Mouse (Mus musculus) MEL (cell line): Measurements from ENCODE around the gene Spns1. TPM values are rescaled to one million over a fixed set of nuclear protein-coding genes. Genes with fewer than 3 reads are reported as not detected.

Source experiments
- DNase-seq: peaks from one replicate; pipeline ENCODE4 v3.0.0; 2011; ENCODE audit warnings: low read depth, low spot score
- H3K27ac ChIP-seq: 2 replicates; pipeline ENCODE4 v1.5.1; 2012; ENCODE audit warnings: low read depth, mild to moderate bottlenecking, control low read depth, low read length, moderate library complexity; ENCODE audit not compliant: control insufficient read depth
- H3K27me3 ChIP-seq, 2 experiments: fragments of 150-350 bp in 1 of 2; sonication (generic) in 1 of 2; 2 replicates each; pipeline ENCODE4 v1.6.1; 2012; ENCODE audit warnings: low read length in 2 of 2, mild to moderate bottlenecking in 2 of 2, improper control_type of control experiment in 1 of 2, moderate library complexity in 1 of 2; ENCODE audit not compliant: insufficient read depth in 2 of 2, control insufficient read depth in 1 of 2
- H3K36me3 ChIP-seq, 2 experiments: 2 replicates each; pipeline ENCODE4 v1.6.1; 2012 to 2014; ENCODE audit warnings: low read length in 2 of 2, improper control_type of control experiment in 1 of 2, inconsistent platforms in 1 of 2, mild to moderate bottlenecking in 1 of 2; ENCODE audit not compliant: insufficient read depth in 2 of 2, control insufficient read depth in 1 of 2
- H3K4me1 ChIP-seq, 2 experiments: fragments of 150-350 bp in 1 of 2; sonication (generic) in 1 of 2; 2 replicates each; pipeline ENCODE4 v1.6.1; 2012; ENCODE audit warnings: low read length in 2 of 2, improper control_type of control experiment in 1 of 2, mild to moderate bottlenecking in 1 of 2; ENCODE audit not compliant: insufficient read depth in 2 of 2, control insufficient read depth in 1 of 2
- H3K4me3 ChIP-seq, 2 experiments: fragments of 150-350 bp in 1 of 2; sonication (generic) in 1 of 2; 2 replicates each; pipeline ENCODE4 v1.5.1; 2012; ENCODE audit warnings: low read depth in 2 of 2, low read length in 2 of 2, mild to moderate bottlenecking in 2 of 2, moderate library complexity in 2 of 2, control low read depth in 1 of 2, improper control_type of control experiment in 1 of 2; ENCODE audit not compliant: control insufficient read depth in 1 of 2, insufficient read depth in 1 of 2
- H3K79me2 ChIP-seq: 2 replicates; pipeline ENCODE4 v1.6.1; 2012; ENCODE audit warnings: mild to moderate bottlenecking, low read length, moderate library complexity; ENCODE audit not compliant: control insufficient read depth, poor library complexity, insufficient read depth
- H3K9ac ChIP-seq: 2 replicates; pipeline ENCODE4 v1.6.1; 2012; ENCODE audit warnings: low read depth, mild to moderate bottlenecking, control low read depth, low read length, moderate library complexity; ENCODE audit not compliant: control insufficient read depth, poor library complexity, severe bottlenecking
- H3K9me3 ChIP-seq: fragments of 150-350 bp; sonication (generic); replicated peaks from 2 replicates; pipeline ENCODE4 v1.6.1; 2012; ENCODE audit warnings: mild to moderate bottlenecking, low read length, improper control_type of control experiment, moderate library complexity; ENCODE audit not compliant: insufficient read depth
- BHLHE40 ChIP-seq: IDR thresholded peaks from 2 replicates; pipeline ENCODE4 v1.6.1; 2012; ENCODE audit warnings: low read depth, mild to moderate bottlenecking, inconsistent platforms, low read length, improper control_type of control experiment, borderline replicate concordance
- CTCF ChIP-seq, 3 experiments: IDR thresholded peaks in 2 of 3; conservative IDR thresholded peaks in 1 of 3; 2 replicates each; pipeline ENCODE4 v1.5.1; 2011 to 2012; ENCODE audit warnings: low read length in 3 of 3, low read depth in 2 of 3, mild to moderate bottlenecking in 2 of 3, improper control_type of control experiment in 1 of 3, inconsistent platforms in 1 of 3, mixed read lengths in 1 of 3, moderate library complexity in 1 of 3; ENCODE audit not compliant: control insufficient read depth in 1 of 3, insufficient read depth in 1 of 3, poor library complexity in 1 of 3, severe bottlenecking in 1 of 3
- ELF1 ChIP-seq: IDR thresholded peaks from 2 replicates; pipeline ENCODE4 v1.6.1; 2014; ENCODE audit warnings: low read depth, mild to moderate bottlenecking, inconsistent platforms, low read length, improper control_type of control experiment, moderate library complexity
- EP300 ChIP-seq, 2 experiments: IDR thresholded peaks; 2 replicates each; pipeline ENCODE4 v1.6.1; 2011; ENCODE audit warnings: improper control_type of control experiment in 2 of 2, low read length in 2 of 2, low read depth in 1 of 2, mild to moderate bottlenecking in 1 of 2
- GABPA ChIP-seq: IDR thresholded peaks from 2 replicates; pipeline ENCODE4 v1.6.1; 2012; ENCODE audit warnings: low read depth, mild to moderate bottlenecking, inconsistent platforms, low read length, improper control_type of control experiment, moderate library complexity
- GATA1 ChIP-seq: IDR thresholded peaks from 2 replicates; pipeline ENCODE4 v1.6.1; 2011; ENCODE audit warnings: low read depth, low read length, improper control_type of control experiment
- HCFC1 ChIP-seq: IDR thresholded peaks from 2 replicates; pipeline ENCODE4 v1.6.1; 2012; ENCODE audit warnings: low read depth, mild to moderate bottlenecking, inconsistent platforms, low read length, improper control_type of control experiment, moderate library complexity
- KAT2A ChIP-seq: conservative IDR thresholded peaks from 2 replicates; pipeline ENCODE4 v1.6.1; 2012; ENCODE audit warnings: low read depth, low read length, improper control_type of control experiment, inconsistent platforms
- MAFK ChIP-seq: IDR thresholded peaks from 2 replicates; pipeline ENCODE4 v1.6.1; 2011; ENCODE audit warnings: low read depth, mild to moderate bottlenecking, low read length, improper control_type of control experiment, borderline replicate concordance
- MAX ChIP-seq: IDR thresholded peaks from 2 replicates; pipeline ENCODE4 v1.6.1; 2011; ENCODE audit warnings: low read length, improper control_type of control experiment
- MEF2A ChIP-seq: IDR thresholded peaks from 2 replicates; pipeline ENCODE4 v1.6.1; 2014; ENCODE audit warnings: low read depth, mild to moderate bottlenecking, inconsistent platforms, low read length, improper control_type of control experiment; ENCODE audit not compliant: poor library complexity, insufficient replicate concordance, severe bottlenecking; ENCODE audit errors: extremely low read depth
- MYC ChIP-seq: IDR thresholded peaks from 2 replicates; pipeline ENCODE4 v1.6.1; 2011; ENCODE audit warnings: low read depth, mild to moderate bottlenecking, low read length, improper control_type of control experiment, moderate library complexity
- NRF1 ChIP-seq: IDR thresholded peaks from 2 replicates; pipeline ENCODE4 v1.6.1; 2014; ENCODE audit warnings: low read depth, mild to moderate bottlenecking, inconsistent platforms, low read length, improper control_type of control experiment, moderate library complexity; ENCODE audit not compliant: poor library complexity, insufficient read depth, severe bottlenecking
- POLR2A ChIP-seq, 2 experiments: IDR thresholded peaks; 2 replicates each; pipeline ENCODE4 v1.6.1; 2011 to 2012; ENCODE audit warnings: low read length in 2 of 2, mild to moderate bottlenecking in 2 of 2, control low read depth in 1 of 2, improper control_type of control experiment in 1 of 2, low read depth in 1 of 2, moderate library complexity in 1 of 2; ENCODE audit not compliant: control insufficient read depth in 1 of 2, insufficient read depth in 1 of 2, poor library complexity in 1 of 2
- POLR2AphosphoS2 ChIP-seq: IDR thresholded peaks from 2 replicates; pipeline ENCODE4 v1.6.1; 2011; ENCODE audit warnings: low read length, improper control_type of control experiment
- RAD21 ChIP-seq: IDR thresholded peaks from 2 replicates; pipeline ENCODE4 v1.6.1; 2011; ENCODE audit warnings: mild to moderate bottlenecking, low read depth, low read length, improper control_type of control experiment
- SIN3A ChIP-seq: IDR thresholded peaks from 2 replicates; pipeline ENCODE4 v1.6.1; 2012; ENCODE audit warnings: low read length, improper control_type of control experiment, inconsistent platforms
- SMC3 ChIP-seq: IDR thresholded peaks from 2 replicates; pipeline ENCODE4 v1.6.1; 2011; ENCODE audit warnings: low read depth, low read length, improper control_type of control experiment
- TBP ChIP-seq: IDR thresholded peaks from 2 replicates; pipeline ENCODE4 v1.8.0; 2011; ENCODE audit warnings: low read depth, low read length, improper control_type of control experiment
- UBTF ChIP-seq: IDR thresholded peaks from 2 replicates; pipeline ENCODE4 v1.6.1; 2012; ENCODE audit warnings: low read depth, mild to moderate bottlenecking, inconsistent platforms, low read length, improper control_type of control experiment, moderate library complexity, borderline replicate concordance; ENCODE audit not compliant: insufficient read depth
- USF2 ChIP-seq, 2 experiments: IDR thresholded peaks; 2 replicates each; pipeline ENCODE4 v1.6.1; 2011 to 2012; ENCODE audit warnings: improper control_type of control experiment in 2 of 2, low read length in 2 of 2, borderline replicate concordance in 1 of 2, inconsistent platforms in 1 of 2, low read depth in 1 of 2, mild to moderate bottlenecking in 1 of 2; ENCODE audit not compliant: insufficient read depth in 1 of 2
- ZKSCAN1 ChIP-seq: IDR thresholded peaks from 2 replicates; pipeline ENCODE4 v1.6.1; 2012; ENCODE audit warnings: low read depth, mild to moderate bottlenecking, inconsistent platforms, low read length, improper control_type of control experiment, moderate library complexity
- ZNF384 ChIP-seq: IDR thresholded peaks from 2 replicates; pipeline ENCODE4 v1.6.1; 2012; ENCODE audit warnings: low read depth, mild to moderate bottlenecking, inconsistent platforms, low read length, improper control_type of control experiment
- polyA plus RNA-seq, 2 experiments: library from polyadenylated mRNA; stranded (reverse) in 1 of 2; unstranded in 1 of 2; fragments of >175 nt in 1 of 2; fragments of >200 nt in 1 of 2; gene quantifications; 2 replicates each; pipeline versions ENCODE4 v1.2.1 to v1.2.4; 2012; ENCODE audit warnings: low replicate concordance in 2 of 2, low read depth in 1 of 2; ENCODE audit not compliant: insufficient read length in 2 of 2, insufficient read depth in 1 of 2, missing spikeins in 1 of 2
- total RNA-seq: library from RNA; depleted of rRNA; stranded (reverse); fragments of 300-350 nt; gene quantifications from 2 replicates; pipeline ENCODE4 v1.2.3, GENCODE M21; 2012

Gene Spns1
- total and polyA plus RNA-seq, 3 experiments, result 28.9 to 81.6 TPM; not detected in 1

DNA sequence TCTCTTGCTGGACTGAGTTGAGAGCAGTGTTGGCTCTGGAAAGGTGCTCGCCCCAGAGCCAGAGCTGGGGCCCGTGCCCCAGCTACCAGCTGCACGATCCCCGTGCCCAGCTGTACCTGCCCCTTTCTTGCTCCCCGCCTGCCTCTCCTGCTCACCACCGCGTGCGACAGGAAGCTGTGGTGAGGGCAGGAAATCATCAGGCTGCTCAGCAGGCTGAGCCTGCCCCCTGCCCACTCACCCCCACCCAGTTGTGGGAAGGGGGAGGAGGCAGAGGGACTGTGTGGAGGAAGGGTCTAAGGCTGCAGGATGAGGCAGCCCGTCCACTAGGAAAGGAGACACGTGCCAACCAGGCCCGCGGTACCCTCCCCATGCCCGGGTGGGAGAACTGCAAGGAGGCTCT, 7.9 kb downstream of the Spns1 start, which contains the start of gene Lat:
Lat (minus strand) TSS at position 178 of the 400 bp plus-strand sequence.
- no peak within 1 kb of the TSS for H3K27ac ChIP-seq
- no peaks in the 10 kb centered on the region for H3K27me3 ChIP-seq
- TF ChIP-seq KAT2A (no peak), MEF2A (no peak), USF2 (IDR thresholded peaks at IDR 0.05; ENCODE audit: borderline replicate concordance in 1 of 2, insufficient read depth in 1 of 2, low read depth in 1 of 2, low read length in 2 of 2) (no peak), POLR2AphosphoS2 (no peak), HCFC1 (no peak), CTCF (IDR thresholded peaks at IDR 0.05 in 2 of 3, conservative IDR thresholded peaks at IDR 0.05 in 1 of 3; ENCODE audit: control insufficient read depth in 1 of 3, insufficient read depth in 1 of 3, low read depth in 2 of 3, low read length in 3 of 3, poor library complexity in 1 of 3, severe bottlenecking in 1 of 3) (no peak), GABPA (no peak), ZKSCAN1 (no peak), EP300 (IDR thresholded peaks at IDR 0.05; ENCODE audit: low read depth in 1 of 2, low read length in 2 of 2) (no peak), NRF1 (no peak), RAD21 (no peak)
- TF ChIP-seq, all 39 proteins: peak for 0
- Histone ChIP-seq H3K9me3 (no peaks in the 10 kb centered on the region), H3K4me1 (no peaks in the 10 kb centered on the region), H3K4me3 (no peak within 1 kb of the TSS), H3K9ac (no peak within 1 kb of the TSS), H3K36me3 (no peaks in the 10 kb centered on the region), H3K79me2 (no peaks in the 10 kb centered on the region)
- DNase-seq, result no peak

DNA sequence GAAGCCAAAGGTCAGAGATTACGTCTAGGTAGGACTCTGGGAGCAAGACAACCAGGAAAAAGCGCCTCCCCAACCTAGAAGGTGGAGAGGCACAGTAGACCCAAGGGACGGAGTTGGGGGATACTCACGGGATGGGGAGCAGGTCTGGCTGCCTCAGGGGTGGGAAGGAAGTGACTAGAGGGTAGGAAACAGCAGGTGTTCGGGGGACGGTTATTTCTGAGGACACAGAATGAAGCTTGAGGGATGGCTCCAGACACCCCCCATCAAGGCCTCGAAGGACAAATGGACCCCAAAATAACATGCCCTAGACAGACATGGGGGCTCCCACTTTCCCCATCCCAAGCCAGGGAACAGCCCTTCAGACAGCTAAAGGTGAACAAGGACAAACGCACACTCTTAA, 8.9 kb downstream of the Spns1 start:
- no peak overlapping the region for H3K9ac ChIP-seq
- H3K36me3 ChIP-seq, result no peaks in the 10 kb centered on the region
- H3K27ac ChIP-seq, result no peak overlapping the region
- DNase-seq, result no peak
- TF ChIP-seq MAX (no peak), GABPA (no peak), MAFK (no peak), SMC3 (no peak), TBP (no peak), MYC (no peak), HCFC1 (no peak), EP300 (IDR thresholded peaks at IDR 0.05; ENCODE audit: low read depth in 1 of 2, low read length in 2 of 2) (no peak), POLR2A (IDR thresholded peaks at IDR 0.05; ENCODE audit: control insufficient read depth in 1 of 2, insufficient read depth in 1 of 2, low read depth in 1 of 2, low read length in 2 of 2, poor library complexity in 1 of 2) (no peak), SIN3A (no peak), ZNF384 (no peak), UBTF (no peak), ELF1 (no peak), POLR2AphosphoS2 (no peak), BHLHE40 (no peak), GATA1 (no peak)
- no peaks in the 10 kb centered on the region for H3K9me3 ChIP-seq
- H3K4me3 ChIP-seq, result no peak overlapping the region
- no peaks in the 10 kb centered on the region for H3K27me3 ChIP-seq
- no peaks in the 10 kb centered on the region for H3K4me1 ChIP-seq
- H3K79me2 ChIP-seq, result no peaks in the 10 kb centered on the region
